Mouse (Mus musculus): ENCODE data around the gene Nipa1.
"Not testable (repeated sequence)": the region's sequence is repeated elsewhere in the genome, so short reads cannot be mapped to it uniquely, and the experiment has no call there.

The Nipa1 gene

GRCm38 (mm10) chr7:56019930-56020253 lies at the start of gene Nipa1:
Gene Nipa1 (minus strand): TSS chr7:56019954.
- no peak for DNase-seq (ENCODE audit: low spot score)

GRCm38 (mm10) chr7:56066634-56067033 lies 46.9 kb upstream of the Nipa1 start:
- no peak for DNase-seq (ENCODE audit: low spot score)

- DNase-seq (ENCODE audit: low spot score): no peak
These were observed 46.4 kb upstream of the Nipa1 start for GRCm38 (mm10) chr7:56066136-56066535.

- DNase-seq (ENCODE audit: low spot score): no peak
These were observed 45.1 kb upstream of the Nipa1 start for GRCm38 (mm10) chr7:56064876-56065275.

- no peak for DNase-seq (ENCODE audit: low spot score)
These were observed 35.6 kb upstream of the Nipa1 start for GRCm38 (mm10) chr7:56055338-56055737.

- DNase-seq (ENCODE audit: low spot score): no peak
These were observed 33.2 kb upstream of the Nipa1 start for GRCm38 (mm10) chr7:56052996-56053395.

GRCm38 (mm10) chr7:56050487-56050911 lies 30.7 kb upstream of the Nipa1 start:
- DNase-seq (ENCODE audit: low spot score): no peak

- peak; percentile 98 for DNase-seq (ENCODE audit: low spot score)
These were observed 30.1 kb upstream of the Nipa1 start, which contains the start of gene Herc2 for GRCm38 (mm10) chr7:56049831-56050321. Gene Herc2 (plus strand): TSS chr7:56050196.

- DNase-seq (ENCODE audit: low spot score): no peak
These were observed 27.4 kb upstream of the Nipa1 start for GRCm38 (mm10) chr7:56047178-56047577.

- DNase-seq (ENCODE audit: low spot score): no peak
These were observed 24.5 kb upstream of the Nipa1 start for GRCm38 (mm10) chr7:56044267-56044629.

GRCm38 (mm10) chr7:56043577-56044266 lies 24.0 kb upstream of the Nipa1 start:
- no peak for DNase-seq (ENCODE audit: low spot score)

- peak; percentile 54 for DNase-seq (ENCODE audit: low spot score)
These were observed 22.6 kb upstream of the Nipa1 start for GRCm38 (mm10) chr7:56042353-56042752.

- no peak for DNase-seq (ENCODE audit: low spot score)
These were observed 3.8 kb upstream of the Nipa1 start for GRCm38 (mm10) chr7:56023586-56023985.

- peak; percentile 49 for DNase-seq (ENCODE audit: low spot score)
These were observed 503 bp downstream of the Nipa1 start for GRCm38 (mm10) chr7:56018972-56019929.

GRCm38 (mm10) chr7:56018446-56018971 lies 1.2 kb downstream of the Nipa1 start:
- DNase-seq (ENCODE audit: low spot score): no peak

GRCm38 (mm10) chr7:56017761-56018160 lies 2.0 kb downstream of the Nipa1 start:
- DNase-seq (ENCODE audit: low spot score): no peak

- DNase-seq (ENCODE audit: low spot score): no peak
These were observed 3.9 kb downstream of the Nipa1 start for GRCm38 (mm10) chr7:56015837-56016236.

- DNase-seq (ENCODE audit: low spot score): no peak
These were observed 4.6 kb downstream of the Nipa1 start for GRCm38 (mm10) chr7:56015172-56015571.

- DNase-seq (ENCODE audit: low spot score): not testable (repeated sequence)
These were observed 5.6 kb downstream of the Nipa1 start for GRCm38 (mm10) chr7:56014002-56014702.

GRCm38 (mm10) chr7:56013261-56014001 lies 6.3 kb downstream of the Nipa1 start:
- no peak for DNase-seq (ENCODE audit: low spot score)

- no peak for DNase-seq (ENCODE audit: low spot score)
These were observed 8.8 kb downstream of the Nipa1 start for GRCm38 (mm10) chr7:56011018-56011333.

Data from left cerebral cortex, adult 11 months (tissue).